Mouse (Mus musculus): ENCODE data around the gene P2rx7. TPM values are rescaled to one million over a fixed set of nuclear protein-coding genes. Genes with fewer than 3 reads are reported as not detected.
"Not testable (repeated sequence)": the region's sequence is repeated elsewhere in the genome, so short reads cannot be mapped to it uniquely, and the experiment has no call there.

The P2rx7 gene
- total RNA-seq, 1 experiment from 2014 or later: 3.2 TPM

GRCm38 (mm10) chr5:122647256-122647924 is 3.7 kb downstream of the P2rx7 start:
- DNase-seq: no peak

GRCm38 (mm10) chr5:122647952-122648374 is 4.3 kb downstream of the P2rx7 start:
- not testable (repeated sequence) for DNase-seq

- DNase-seq: no peak
Measured at GRCm38 (mm10) chr5:122649264-122649663, 5.6 kb downstream of the P2rx7 start.

GRCm38 (mm10) chr5:122650100-122650499 is 6.4 kb downstream of the P2rx7 start:
- no peak for DNase-seq

GRCm38 (mm10) chr5:122652506-122652905 is 8.8 kb downstream of the P2rx7 start:
- no peak for DNase-seq

GRCm38 (mm10) chr5:122653112-122653445 is 9.4 kb downstream of the P2rx7 start:
- no peak for DNase-seq

- no peak for DNase-seq
Measured at GRCm38 (mm10) chr5:122653446-122654267, 9.9 kb downstream of the P2rx7 start.

GRCm38 (mm10) chr5:122654268-122654573 is 10.5 kb downstream of the P2rx7 start:
- DNase-seq: no peak

GRCm38 (mm10) chr5:122656808-122657207 is 13.1 kb downstream of the P2rx7 start:
- no peak for DNase-seq

- DNase-seq: no peak
Measured at GRCm38 (mm10) chr5:122662501-122662900, 18.8 kb downstream of the P2rx7 start.

GRCm38 (mm10) chr5:122665036-122665435 is 21.3 kb downstream of the P2rx7 start:
- no peak for DNase-seq

- no peak for DNase-seq
Measured at GRCm38 (mm10) chr5:122668981-122669897, 25.5 kb downstream of the P2rx7 start.

GRCm38 (mm10) chr5:122671641-122672040 is 27.9 kb downstream of the P2rx7 start:
- not testable (repeated sequence) for DNase-seq

- DNase-seq: no peak
Measured at GRCm38 (mm10) chr5:122672298-122672697, 28.6 kb downstream of the P2rx7 start.

GRCm38 (mm10) chr5:122676002-122676401 is 32.3 kb downstream of the P2rx7 start:
- DNase-seq: no peak

GRCm38 (mm10) chr5:122677983-122678382 is 34.3 kb downstream of the P2rx7 start:
- DNase-seq: no peak

GRCm38 (mm10) chr5:122679881-122680280 is 36.2 kb downstream of the P2rx7 start:
- no peak for DNase-seq

GRCm38 (mm10) chr5:122681276-122681675 is 37.6 kb downstream of the P2rx7 start:
- no peak for DNase-seq

- no peak for DNase-seq
Measured at GRCm38 (mm10) chr5:122683926-122684325, 40.2 kb downstream of the P2rx7 start.

- DNase-seq: no peak
Measured at GRCm38 (mm10) chr5:122687391-122687790, 43.7 kb downstream of the P2rx7 start.

- DNase-seq: no peak
Measured at GRCm38 (mm10) chr5:122689153-122689552, 45.4 kb downstream of the P2rx7 start.

- DNase-seq: no peak
Measured at GRCm38 (mm10) chr5:122690486-122690885, 46.8 kb downstream of the P2rx7 start.

All from adrenal gland, postnatal 25 days (tissue).